Mouse (Mus musculus): ENCODE data around the gene Trpc5.
A peak's percentile ranks its signal among the peaks of the same experiment; 100 is the strongest.

Trpc5 gene

GRCm38 (mm10) chrX:144688142-144688206 lies at the start of gene Trpc5:
Gene Trpc5, minus strand, starts transcription at chrX:144688180.
- no peak for DNase-seq (ENCODE audit: low spot score in 2 of 2)

- no peak for DNase-seq (ENCODE audit: low spot score in 2 of 2)
Observed at GRCm38 (mm10) chrX:144716330-144716729, 28.4 kb upstream of the Trpc5 start.

- DNase-seq (ENCODE audit: low spot score in 2 of 2) = no peak
Observed at GRCm38 (mm10) chrX:144689859-144690181, 1.8 kb upstream of the Trpc5 start.

- no peak for DNase-seq (ENCODE audit: low spot score in 2 of 2)
Observed at GRCm38 (mm10) chrX:144689119-144689858, 1.3 kb upstream of the Trpc5 start.

GRCm38 (mm10) chrX:144688207-144689118 lies 483 bp upstream of the Trpc5 start, which contains the start of gene Rtl4:
Gene Rtl4, plus strand, starts transcription at chrX:144688907.
- no peak for DNase-seq (ENCODE audit: low spot score in 2 of 2)

GRCm38 (mm10) chrX:144687742-144688141 lies 238 bp downstream of the Trpc5 start:
- no peak for DNase-seq (ENCODE audit: low spot score in 2 of 2)

- DNase-seq (ENCODE audit: low spot score in 2 of 2) = no peak
Observed at GRCm38 (mm10) chrX:144652196-144652595, 35.8 kb downstream of the Trpc5 start.

GRCm38 (mm10) chrX:144645394-144645793 lies 42.6 kb downstream of the Trpc5 start:
- no peak for DNase-seq (ENCODE audit: low spot score in 2 of 2)

- no peak for DNase-seq (ENCODE audit: low spot score in 2 of 2)
Observed at GRCm38 (mm10) chrX:144644756-144645155, 43.2 kb downstream of the Trpc5 start.

GRCm38 (mm10) chrX:144612753-144613152 lies 75.2 kb downstream of the Trpc5 start:
- DNase-seq (ENCODE audit: low spot score in 2 of 2) = no peak

- DNase-seq (ENCODE audit: low spot score in 2 of 2) = no peak
Observed at GRCm38 (mm10) chrX:144536431-144536830, 151.5 kb downstream of the Trpc5 start.

GRCm38 (mm10) chrX:144526042-144526441 lies 161.9 kb downstream of the Trpc5 start:
- DNase-seq (ENCODE audit: low spot score in 2 of 2) = no peak

GRCm38 (mm10) chrX:144523239-144523638 lies 164.7 kb downstream of the Trpc5 start:
- no peak for DNase-seq (ENCODE audit: low spot score in 2 of 2)

- DNase-seq (ENCODE audit: low spot score in 2 of 2) = no peak
Observed at GRCm38 (mm10) chrX:144491394-144491793, 196.6 kb downstream of the Trpc5 start.

GRCm38 (mm10) chrX:144464416-144464815 lies 223.6 kb downstream of the Trpc5 start:
- peak in 1 of 2 experiments; percentile 15 for DNase-seq (ENCODE audit: low spot score in 2 of 2)

GRCm38 (mm10) chrX:144456281-144456680 lies 231.7 kb downstream of the Trpc5 start, which contains the start of gene Trpc5os:
Gene Trpc5os, plus strand, starts transcription at chrX:144456581.
- no peak for DNase-seq (ENCODE audit: low spot score in 2 of 2)

- no peak for DNase-seq (ENCODE audit: low spot score in 2 of 2)
Observed at GRCm38 (mm10) chrX:144423848-144424247, 264.1 kb downstream of the Trpc5 start.

- no peak for DNase-seq (ENCODE audit: low spot score in 2 of 2)
Observed at GRCm38 (mm10) chrX:144421091-144421490, 266.9 kb downstream of the Trpc5 start.

- DNase-seq (ENCODE audit: low spot score in 2 of 2) = peak in 1 of 2 experiments; percentile 4
Observed at GRCm38 (mm10) chrX:144420259-144420658, 267.7 kb downstream of the Trpc5 start.

GRCm38 (mm10) chrX:144408036-144408435 lies 279.9 kb downstream of the Trpc5 start:
- no peak for DNase-seq (ENCODE audit: low spot score in 2 of 2)

- DNase-seq (ENCODE audit: low spot score in 2 of 2) = peak in 1 of 2 experiments; percentile 48
Observed at GRCm38 (mm10) chrX:144403526-144403925, 284.5 kb downstream of the Trpc5 start.

GRCm38 (mm10) chrX:144374196-144374595 lies 313.8 kb downstream of the Trpc5 start:
- DNase-seq (ENCODE audit: low spot score in 2 of 2) = no peak

GRCm38 (mm10) chrX:144338355-144338754 lies 349.6 kb downstream of the Trpc5 start:
- no peak for DNase-seq (ENCODE audit: low spot score in 2 of 2)

All from left cerebral cortex, adult 9 months (tissue).